9 mouse cellular contexts compared by ENCODE assay signal in the genomic region with DNA sequence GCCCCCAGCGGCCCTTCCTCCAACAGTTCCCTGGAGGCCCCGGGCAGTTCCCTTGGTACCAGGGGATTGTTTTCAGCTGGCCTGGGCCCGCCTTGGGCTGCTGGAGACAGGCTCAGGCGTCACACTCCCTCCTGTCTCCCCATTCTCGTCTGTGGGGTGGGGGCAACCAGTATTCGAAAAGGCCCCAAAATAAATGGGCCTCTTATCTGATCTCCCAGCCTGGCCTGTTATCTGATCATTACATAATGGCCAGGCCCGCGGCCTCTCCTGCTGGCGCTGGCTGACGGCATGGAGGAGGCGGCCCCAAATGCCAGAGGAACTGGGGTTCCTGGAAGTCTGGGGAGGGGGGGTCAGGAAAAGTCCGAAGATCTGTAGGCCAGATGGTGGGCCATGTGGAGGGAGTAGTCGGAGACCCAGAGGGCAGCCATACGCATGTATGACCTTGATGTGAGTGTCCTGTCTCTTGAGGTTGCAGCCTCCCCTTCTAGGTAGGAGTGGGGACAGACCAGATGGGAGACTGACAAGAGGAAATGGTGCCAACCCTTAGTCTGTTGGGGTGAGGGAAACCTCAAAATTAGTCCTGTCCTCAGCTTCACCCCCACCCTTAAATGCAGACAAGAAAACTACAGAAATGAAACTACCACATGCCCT. TPM values are rescaled to one million over a fixed set of nuclear protein-coding genes. Genes with fewer than 3 reads are reported as not detected.
A peak's percentile ranks its signal among the peaks of the same experiment; 100 is the strongest.
DNase-seq lines count a peak whose midpoint lies in the region; ATAC-seq and TF ChIP-seq lines count a peak whose summit lies in the region.
"Had no signal": no experiment of that assay in that cellular context is flagged by ENCODE, and none has a peak within 500 bp of the region (broad histone marks: within the 10 kb centered on the region; RNA-seq: fewer than 3 reads in every experiment).

No protein-coding gene starts in this region.

- peak overlapping the region; percentile 26; the same call in 1 of the 2 replicates for H3K9ac ChIP-seq in heart, embryonic 14.5 days (ENCODE audit: low read length)

- H3K4me3 ChIP-seq in gastrocnemius, adult 2 months: peak overlapping the region; percentile 58
- H3K4me3 ChIP-seq in heart, embryonic 14.5 days (ENCODE audit: control insufficient read depth in 1 of 2, insufficient read depth in 1 of 2, low read depth in 1 of 2, low read length in 2 of 2): no peak overlapping the region
- H3K4me3 ChIP-seq in limb, embryonic 10.5 days: peak overlapping the region; percentile 16

- peak overlapping the region; percentile 47 for H3K4me2 ChIP-seq in heart, embryonic 14.5 days (ENCODE audit: low read length)

- no peaks in the 10 kb centered on the region for H3K9me3 ChIP-seq in heart, embryonic 14.5 days (ENCODE audit: control insufficient read depth, low read length)
- no peaks in the 10 kb centered on the region for H3K9me3 ChIP-seq in limb, embryonic 10.5 days (replicated peaks)

- peaks cover 40% of the 10 kb centered on the region for H3K36me3 ChIP-seq in heart, embryonic 14.5 days (ENCODE audit: control insufficient read depth, insufficient read depth, low read length)
- no peaks in the 10 kb centered on the region for H3K36me3 ChIP-seq in limb, embryonic 10.5 days

- 56% methylated on average over 14 of the region's 14 CpGs for WGBS in heart, embryonic 14.5 days
- WGBS in limb, embryonic 10.5 days: 56% methylated on average over 14 of the region's 14 CpGs

- intact Hi-C loops in gastrocnemius, adult 2 months (cut with DNase I): no loop called here
- intact Hi-C loops in gastrocnemius, postnatal 36 days (cut with DNase I): no loop called here

- peak overlapping the region; percentile 88 for H3K27ac ChIP-seq in gastrocnemius, adult 2 months
- peak overlapping the region; percentile 37 to 78 for H3K27ac ChIP-seq in heart, embryonic 14.5 days (replicated peaks in 1 of 2; ENCODE audit: control insufficient read depth in 1 of 2, insufficient read depth in 1 of 2, low read depth in 2 of 2, low read length in 2 of 2)
- H3K27ac ChIP-seq in limb, embryonic 10.5 days: peak overlapping the region; percentile 89

- no peaks in the 10 kb centered on the region for H3K27me3 ChIP-seq in heart, embryonic 14.5 days (ENCODE audit: control insufficient read depth, insufficient read depth, low read length)
- no peaks in the 10 kb centered on the region for H3K27me3 ChIP-seq in limb, embryonic 10.5 days (ENCODE audit: low read depth, poor library complexity, severe bottlenecking)

- peaks cover 25 to 40% of the 10 kb centered on the region in 2 experiments for H3K4me1 ChIP-seq in heart, embryonic 14.5 days (ENCODE audit: control insufficient read depth in 2 of 2, insufficient read depth in 2 of 2, low read length in 2 of 2)
- H3K4me1 ChIP-seq in limb, embryonic 10.5 days: peaks cover 37% of the 10 kb centered on the region

- no peak for TF ChIP-seq CTCF in gastrocnemius, adult 2 months (IDR thresholded peaks at IDR 0.05)

- no peak for DNase-seq in gastrocnemius, adult 2 months
- no peak for DNase-seq in gastrocnemius, postnatal 36 days
- DNase-seq in limb, embryonic 10.5 days (ENCODE audit: low spot score): no peak
- no peak for DNase-seq in spleen, adult 18-20 months
- DNase-seq in right cerebral cortex, postnatal 4 days: no peak
- DNase-seq: midbrain, embryonic 14.5 days had no signal

- 0 out of 2 replicates have a peak, but pooled peaks have one; percentile 18 for ATAC-seq in heart, embryonic 14.5 days (ENCODE audit: insufficient number of reproducible peaks, insufficient read depth, low FRiP score, low read depth)
- peak; percentile 40 for ATAC-seq in megakaryocyte, adult 5-6 weeks (ENCODE audit: poor library complexity, severe bottlenecking)
- no peak for ATAC-seq in frontal cortex, adult (ENCODE audit: low TSS enrichment)

RNA-seq across cellular contexts. Expression of gene Eng, which starts 8.5 kb away (rescaled TPM):
- 10 to 100 TPM; 26.5 to 38.8 TPM for total RNA-seq in gastrocnemius, adult 2 months (2021)
- 10 to 100 TPM; 23.9 to 26.7 TPM for total RNA-seq in gastrocnemius, postnatal 36 days (2021)
- polyA plus RNA-seq in heart, embryonic 14.5 days (2014; fragmentation: Nextera tagmentation; extraction: Ambion mirVana): 146 and 148 TPM in 2 replicates
- polyA plus RNA-seq in limb, embryonic 10.5 days (2016; fragmentation: Nextera tagmentation; extraction: Ambion mirVana): 27.9 and 28.5 TPM in 2 replicates
- 6.3 and 7.9 TPM in 2 replicates for total RNA-seq in megakaryocyte, adult 5-6 weeks (2015)
- total RNA-seq in megakaryocyte, adult 5-6 weeks (2017): 2.0 and 2.2 TPM in 2 replicates

RNA-seq across cellular contexts. Expression of gene Ak1, which starts 33.3 kb away (rescaled TPM):
- total RNA-seq in gastrocnemius, adult 2 months (2021): 1,000 to 10,000 TPM; 1,555 to 1,869 TPM
- 1,000 to 10,000 TPM; 1,818 to 2,240 TPM for total RNA-seq in gastrocnemius, postnatal 36 days (2021)
- 336 and 355 TPM in 2 replicates for polyA plus RNA-seq in heart, embryonic 14.5 days (2014; fragmentation: Nextera tagmentation; extraction: Ambion mirVana)
- 21.6 and 35.7 TPM in 2 replicates for polyA plus RNA-seq in limb, embryonic 10.5 days (2016; fragmentation: Nextera tagmentation; extraction: Ambion mirVana)
- not detected in 2 replicates for total RNA-seq in megakaryocyte, adult 5-6 weeks (2015)
- not detected in 2 replicates for total RNA-seq in megakaryocyte, adult 5-6 weeks (2017)

RNA-seq across cellular contexts. Expression of gene Fpgs, which starts 49.1 kb away (rescaled TPM):
- total RNA-seq in gastrocnemius, adult 2 months (2021): 1 to 10 TPM; 5.9 to 6.9 TPM
- total RNA-seq in gastrocnemius, postnatal 36 days (2021): 1 to 10 TPM; 4.4 to 4.5 TPM
- polyA plus RNA-seq in heart, embryonic 14.5 days (2014; fragmentation: Nextera tagmentation; extraction: Ambion mirVana): 12.1 and 12.2 TPM in 2 replicates
- 31.6 and 35.4 TPM in 2 replicates for polyA plus RNA-seq in limb, embryonic 10.5 days (2016; fragmentation: Nextera tagmentation; extraction: Ambion mirVana)
- 0.91 and 4.6 TPM in 2 replicates for total RNA-seq in megakaryocyte, adult 5-6 weeks (2015)
- 2.6 and 3.0 TPM in 2 replicates for total RNA-seq in megakaryocyte, adult 5-6 weeks (2017)

RNA-seq across cellular contexts. Expression of gene St6galnac6, which starts 55.4 kb away (rescaled TPM):
- total RNA-seq in gastrocnemius, adult 2 months (2021): 10 to 100 TPM; 46.8 to 56.5 TPM
- total RNA-seq in gastrocnemius, postnatal 36 days (2021): 10 to 100 TPM; 34.9 to 46.5 TPM
- 11.0 and 12.2 TPM in 2 replicates for polyA plus RNA-seq in heart, embryonic 14.5 days (2014; fragmentation: Nextera tagmentation; extraction: Ambion mirVana)
- polyA plus RNA-seq in limb, embryonic 10.5 days (2016; fragmentation: Nextera tagmentation; extraction: Ambion mirVana): 11.8 and 16.7 TPM in 2 replicates
- 8.2 and 8.6 TPM in 2 replicates for total RNA-seq in megakaryocyte, adult 5-6 weeks (2015)
- 13.1 and 13.3 TPM in 2 replicates for total RNA-seq in megakaryocyte, adult 5-6 weeks (2017)

RNA-seq across cellular contexts. Expression of gene Cdk9, which starts 58.0 kb away (rescaled TPM):
- 10 to 100 TPM; 20.2 to 22.0 TPM for total RNA-seq in gastrocnemius, adult 2 months (2021)
- 10 to 100 TPM; 18.1 to 21.0 TPM for total RNA-seq in gastrocnemius, postnatal 36 days (2021)
- polyA plus RNA-seq in heart, embryonic 14.5 days (2014; fragmentation: Nextera tagmentation; extraction: Ambion mirVana): 44.5 and 45.3 TPM in 2 replicates
- polyA plus RNA-seq in limb, embryonic 10.5 days (2016; fragmentation: Nextera tagmentation; extraction: Ambion mirVana): 156 and 160 TPM in 2 replicates
- 82.1 and 84.4 TPM in 2 replicates for total RNA-seq in megakaryocyte, adult 5-6 weeks (2015)
- 73.9 and 79.2 TPM in 2 replicates for total RNA-seq in megakaryocyte, adult 5-6 weeks (2017)

Comparison
In these comparisons a context has a peak if more than half of its experiments do, and no peak if none do; other contexts are left out.
1. H3K4me3 ChIP-seq: peak in gastrocnemius, adult 2 months (single experiment) and limb, embryonic 10.5 days (single experiment); none in heart, embryonic 14.5 days (0 of 2).
2. RNA of gene Ak1, which starts 33.3 kb away (total RNA-seq): 1,818 to 2,240 TPM in gastrocnemius, postnatal 36 days and 1,555 to 1,869 TPM in gastrocnemius, adult 2 months; not detected in megakaryocyte, adult 5-6 weeks; every median in the first group is over 1,000 times any median in the second.
3. Peak in every context shown above with its lines, with median percentiles within 50 percentile points of each other: H3K27ac ChIP-seq.